Mouse (Mus musculus): ENCODE results near the gene Nudt9. TPM values are rescaled to one million over a fixed set of nuclear protein-coding genes. Genes with fewer than 3 reads are reported as not detected.

Gene Nudt9
- total RNA-seq, 2 experiments from 2014 or later: 56.4 to 61.9 TPM

DNA sequence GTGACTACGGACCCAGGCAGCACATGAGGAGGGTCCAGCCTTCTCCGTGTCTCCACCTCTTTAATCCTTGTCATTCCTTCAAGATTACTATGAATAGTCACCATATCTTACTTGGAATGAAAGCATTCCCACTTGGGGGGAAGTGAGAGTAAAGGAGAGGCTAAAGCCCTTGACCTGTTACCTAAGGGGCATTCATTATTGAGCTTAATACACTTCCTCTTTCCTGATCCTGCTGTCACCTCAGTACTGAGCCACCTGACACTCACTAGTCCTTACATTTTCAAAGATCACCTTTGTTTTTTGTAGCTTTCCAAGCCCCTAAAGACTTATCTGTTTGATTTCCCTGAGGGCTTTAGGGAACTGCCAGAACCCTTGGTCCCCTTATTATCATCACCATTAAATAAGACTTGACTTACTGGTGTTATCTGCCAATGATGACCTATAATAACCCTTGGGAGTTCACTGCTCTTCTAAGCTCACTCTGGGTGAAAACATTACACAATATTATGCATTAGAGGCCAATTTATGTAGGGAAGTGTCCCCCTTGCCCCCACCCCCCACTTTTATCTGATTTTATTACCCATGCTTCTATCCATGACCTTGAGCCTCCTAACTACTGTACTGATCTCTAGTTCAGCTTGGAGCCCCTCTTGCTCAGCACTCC, 13.5 kb upstream of the Nudt9 start:
- DNase-seq (ENCODE audit: low spot score in 2 of 2): no peak
- intact Hi-C loops (cut with DNase I): no loop called here

DNA sequence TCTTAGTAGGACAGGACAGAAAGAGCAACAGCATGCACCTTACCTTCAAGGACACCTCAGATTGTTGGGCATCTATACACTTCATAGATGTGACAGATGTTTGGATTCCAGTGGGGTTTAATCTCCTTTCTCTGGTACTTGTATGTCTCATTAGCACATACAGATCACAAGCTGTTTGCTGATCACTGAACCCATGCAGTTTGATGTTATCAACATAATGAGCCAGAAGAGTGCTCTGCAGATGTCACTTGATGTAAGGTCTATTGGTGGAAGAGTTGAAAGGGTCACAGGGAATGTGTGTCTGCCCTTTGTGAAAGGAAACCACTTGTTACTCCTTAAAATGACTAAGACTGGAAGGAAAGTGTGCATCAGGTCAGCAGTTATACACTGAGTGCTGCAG, 11.0 kb upstream of the Nudt9 start:
- no peak for DNase-seq (ENCODE audit: low spot score in 2 of 2)
- intact Hi-C loops (cut with DNase I): loop anchor here (5.0 kb wide), 1 partner anchor 33 kb away; no protein-coding TSS in a partner anchor

DNA sequence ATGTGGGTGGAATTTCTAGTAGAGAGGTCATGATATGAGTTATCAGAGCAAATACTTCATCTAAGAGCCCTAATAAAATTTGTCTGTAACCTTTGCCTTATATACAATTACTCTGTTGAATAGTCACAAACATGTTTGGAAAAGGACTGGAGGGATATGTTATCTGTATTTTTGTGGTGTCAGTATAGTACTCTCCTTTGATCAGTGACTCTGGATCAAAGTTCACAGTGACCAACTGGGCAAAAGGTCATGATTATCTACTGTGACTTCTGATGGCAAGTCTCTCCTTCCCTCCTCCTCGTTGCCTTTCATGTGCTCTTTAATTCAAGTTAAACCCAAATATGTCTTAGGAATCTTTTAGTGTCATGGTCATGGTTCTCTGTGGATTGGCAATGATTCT, 10.3 kb upstream of the Nudt9 start:
- intact Hi-C loops (cut with DNase I): loop anchor here (5.0 kb wide), 1 partner anchor 34 kb away; no protein-coding TSS in a partner anchor
- DNase-seq (ENCODE audit: low spot score in 2 of 2): no peak

DNA sequence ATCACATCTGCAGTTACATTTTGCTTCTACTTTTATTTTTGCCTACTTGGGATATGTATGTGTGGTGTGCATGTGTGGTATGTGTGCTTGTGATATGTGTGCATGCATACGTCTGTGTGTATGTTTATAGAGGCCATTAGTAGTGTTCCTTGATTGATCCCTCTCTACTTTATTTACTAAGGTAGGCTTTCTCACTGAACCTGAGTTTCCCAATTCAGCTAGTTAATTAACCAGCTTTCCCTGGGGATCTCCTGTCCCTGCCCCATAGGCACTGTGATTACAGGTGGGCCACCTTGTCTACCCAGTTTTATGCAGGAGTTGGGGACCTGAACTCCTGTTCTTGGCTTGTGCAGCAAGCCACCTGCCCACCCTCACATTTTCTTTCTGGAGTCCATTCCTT, 9.4 kb upstream of the Nudt9 start:
- intact Hi-C loops (cut with DNase I): loop anchor here (5.0 kb wide), 1 partner anchor 34 kb away; no protein-coding TSS in a partner anchor
- DNase-seq (ENCODE audit: low spot score in 2 of 2): no peak

DNA sequence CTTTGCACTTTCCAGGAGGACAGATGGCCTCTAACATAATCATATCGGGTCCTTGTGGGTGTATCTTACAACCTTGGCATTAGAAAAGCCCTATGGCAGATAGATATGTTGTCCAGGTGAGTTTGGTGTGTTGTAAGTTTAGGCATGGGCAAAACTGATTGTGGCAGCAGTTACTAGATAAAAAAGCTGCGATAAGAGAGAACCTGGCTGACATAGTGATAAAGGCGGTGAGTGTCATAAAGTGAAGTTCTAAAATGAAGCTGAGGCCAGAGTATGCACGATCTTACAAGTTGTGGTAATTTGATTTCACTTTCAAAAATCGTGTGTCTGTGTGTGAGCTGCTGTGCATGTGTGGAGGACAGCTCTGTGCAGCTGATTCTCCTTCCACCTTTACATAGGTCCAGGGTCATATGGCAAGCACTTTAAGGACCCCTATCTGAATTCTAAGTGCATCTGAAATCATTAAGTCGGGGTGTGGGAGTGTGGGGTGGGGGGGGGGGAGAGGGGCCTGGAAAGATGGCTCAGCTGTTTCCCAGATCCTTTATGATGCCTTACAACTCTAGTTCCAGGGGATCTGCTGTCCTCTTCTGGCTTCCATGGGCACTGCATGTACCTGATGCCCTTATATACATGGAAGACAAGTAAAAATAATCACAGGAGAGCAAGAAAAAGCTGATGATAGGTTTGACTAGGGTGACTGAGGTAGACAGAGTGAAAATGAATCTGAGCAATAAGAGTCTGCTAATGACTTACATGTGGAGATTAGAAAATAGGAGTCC, 6.8 kb upstream of the Nudt9 start:
- intact Hi-C loops (cut with DNase I): loop anchor here (5.0 kb wide), 1 partner anchor 37 kb away; no protein-coding TSS in a partner anchor
- peak; percentile 59 to 60 for DNase-seq (ENCODE audit: low spot score in 2 of 2)

DNA sequence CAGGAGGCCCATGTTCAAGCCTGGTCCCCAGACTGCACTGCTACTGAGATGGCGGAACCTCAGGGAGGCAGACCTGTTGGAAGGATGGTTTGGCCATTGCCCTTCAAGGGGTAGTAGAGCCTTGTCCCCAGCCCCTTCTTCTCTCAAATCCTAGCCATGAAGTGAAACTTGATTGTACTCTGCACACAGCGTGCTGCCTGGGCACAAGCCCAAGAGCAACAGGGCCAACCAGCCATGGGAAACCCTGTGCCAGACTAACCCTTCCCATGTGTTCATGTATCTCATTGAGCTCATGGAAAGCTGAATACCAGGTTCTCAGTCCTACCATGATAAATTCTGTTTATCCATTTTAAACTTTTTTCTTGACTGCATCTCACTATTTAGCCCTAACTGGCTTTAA, 3.2 kb upstream of the Nudt9 start:
- no peak for DNase-seq (ENCODE audit: low spot score in 2 of 2)
- intact Hi-C loops (cut with DNase I): no loop called here

DNA sequence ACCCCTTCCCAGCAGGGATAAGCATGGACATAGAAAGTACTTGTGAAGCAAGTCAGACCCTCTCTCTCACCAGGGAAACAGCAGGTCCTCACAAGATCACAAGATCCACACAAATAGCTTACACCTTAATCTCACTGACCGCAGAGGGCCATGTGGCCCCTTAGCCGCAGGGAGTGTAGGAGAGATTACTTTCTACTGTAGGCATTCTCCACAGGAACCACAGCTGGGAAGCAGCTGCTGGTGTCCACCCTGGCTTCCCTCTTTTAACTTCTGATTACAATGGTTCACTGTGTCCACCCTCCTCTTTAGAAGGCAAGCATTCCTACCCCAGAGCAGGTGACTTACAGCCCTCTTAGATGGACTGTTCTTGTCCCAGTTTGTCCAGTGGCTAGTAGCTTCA, 2.4 kb upstream of the Nudt9 start:
- intact Hi-C loops (cut with DNase I): no loop called here

DNA sequence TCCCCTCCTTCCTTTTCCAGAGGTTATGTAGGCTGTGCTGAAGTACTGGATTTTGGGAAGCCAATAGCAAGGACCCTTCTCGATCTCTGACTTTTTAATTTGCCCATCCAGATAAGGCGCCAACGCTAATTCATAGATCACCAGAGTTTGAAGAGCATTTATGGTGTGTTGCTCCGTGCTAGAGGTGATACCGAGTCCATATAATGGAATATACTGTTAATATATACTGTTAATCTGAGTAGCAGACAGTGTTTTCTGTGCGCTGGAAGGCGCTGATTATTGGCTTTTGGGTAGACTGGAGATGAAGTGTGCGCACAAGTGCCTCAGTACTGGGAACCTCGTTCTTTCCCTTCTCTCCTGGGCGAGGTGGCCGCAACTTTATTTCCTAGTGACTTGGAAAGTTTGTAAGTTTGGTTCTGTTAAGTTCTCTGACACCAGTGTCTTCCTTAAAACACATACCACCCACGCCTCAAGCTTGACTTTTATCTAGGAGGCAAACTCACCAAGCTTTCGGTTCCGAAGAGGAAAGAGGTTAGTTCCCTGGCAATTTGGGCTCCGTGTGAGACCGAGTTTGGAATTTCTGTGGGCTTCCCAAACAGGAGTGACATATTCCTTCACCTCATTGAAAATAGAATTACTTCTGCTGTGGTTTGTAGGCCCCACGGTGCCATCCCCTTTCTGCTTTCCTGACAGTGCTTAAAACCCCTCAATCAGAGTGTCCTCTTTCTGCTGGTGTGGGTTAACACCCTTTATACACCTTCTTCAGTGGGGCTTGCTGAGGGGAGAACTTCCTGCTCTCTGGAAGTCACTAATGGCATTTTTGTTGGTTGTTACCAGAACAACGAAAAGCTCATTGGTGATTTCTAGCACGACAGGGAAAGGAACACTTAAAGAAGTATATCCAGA, 1.3 kb downstream of the Nudt9 start:
- no peak for DNase-seq (ENCODE audit: low spot score in 2 of 2)
- intact Hi-C loops (cut with DNase I): no loop called here

More for the DNA sequence above, 2.4 kb upstream of the Nudt9 start:
- DNase-seq (ENCODE audit: low spot score in 2 of 2): no peak

DNA sequence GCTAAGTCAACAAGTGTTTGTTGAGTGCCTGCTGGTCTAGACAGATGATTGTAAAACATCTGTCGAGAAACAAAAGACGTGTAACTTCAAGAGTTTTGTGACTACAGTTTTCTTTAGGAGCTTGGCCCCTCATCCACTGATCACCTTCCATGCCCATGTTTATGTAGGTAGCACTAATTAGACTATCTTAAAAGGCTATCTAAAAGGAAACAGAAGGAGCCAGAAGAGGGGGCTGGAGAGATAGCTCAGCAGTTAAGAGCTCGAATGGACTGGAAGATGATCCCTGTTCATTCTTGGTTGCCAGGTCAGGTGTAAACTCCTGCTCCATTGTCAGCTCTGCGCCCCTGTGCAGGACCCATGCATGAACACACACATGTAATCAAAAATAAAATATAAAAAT, 2.0 kb downstream of the Nudt9 start:
- no peak for DNase-seq (ENCODE audit: low spot score in 2 of 2)
- intact Hi-C loops (cut with DNase I): no loop called here

DNA sequence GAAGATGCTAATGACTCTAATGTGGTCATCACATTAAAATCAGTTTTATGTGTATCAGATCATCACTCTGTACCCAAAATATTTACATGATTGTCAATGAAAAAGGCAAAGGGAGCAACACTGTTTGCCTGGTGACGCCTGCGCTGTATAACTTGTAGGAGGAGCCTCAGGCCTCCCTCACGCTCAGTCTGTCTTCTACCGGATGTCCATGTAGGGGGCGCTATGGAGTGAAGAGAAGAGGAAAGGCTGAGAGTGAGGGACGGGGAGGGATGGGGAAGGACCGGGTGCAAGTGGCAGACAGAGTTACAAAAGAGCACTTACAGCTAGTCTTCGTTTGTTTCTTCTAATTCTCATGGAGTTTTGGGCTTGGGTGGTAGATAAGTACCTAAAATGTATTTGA, 6.8 kb downstream of the Nudt9 start:
- DNase-seq (ENCODE audit: low spot score in 2 of 2): no peak
- intact Hi-C loops (cut with DNase I): no loop called here

DNA sequence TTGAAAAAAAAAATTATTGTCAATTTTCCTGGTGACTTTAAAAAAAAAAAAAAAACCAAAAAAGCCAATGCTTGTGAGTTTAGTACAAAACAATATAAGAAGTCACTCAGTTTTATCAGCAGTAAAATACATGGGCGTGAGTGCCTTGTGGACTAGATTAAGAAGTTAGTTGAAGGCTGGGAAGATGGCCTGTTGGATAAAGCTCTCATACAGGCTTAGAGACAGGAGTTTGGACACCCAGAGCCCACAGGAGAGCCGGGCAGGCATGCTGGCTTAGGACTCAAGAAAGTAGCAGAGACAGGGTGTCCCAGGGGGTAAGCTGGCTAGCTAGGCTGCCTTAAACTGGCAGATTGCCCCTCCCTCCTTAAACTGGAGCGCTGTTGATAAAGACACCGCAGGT, 8.8 kb downstream of the Nudt9 start:
- intact Hi-C loops (cut with DNase I): no loop called here
- DNase-seq (ENCODE audit: low spot score in 2 of 2): no peak

DNA sequence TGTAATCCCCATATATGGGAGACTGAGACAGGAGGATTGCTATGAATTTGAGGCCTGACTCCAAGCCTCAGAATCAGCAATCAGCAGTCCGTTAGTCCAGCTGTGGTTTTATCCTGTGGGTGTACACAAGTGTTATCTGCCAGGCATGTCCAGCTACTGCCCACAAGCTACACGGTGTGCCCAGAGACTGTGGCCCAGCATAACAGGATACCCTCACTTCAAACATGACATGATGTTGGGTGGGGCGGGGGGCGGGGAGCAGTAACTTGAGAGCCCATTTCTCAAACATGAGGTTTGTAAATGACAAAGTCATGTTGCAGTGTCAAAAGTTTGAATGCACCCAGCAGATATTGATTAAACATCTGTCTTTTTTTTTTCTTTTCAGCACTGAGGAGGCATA, 9.7 kb downstream of the Nudt9 start:
- DNase-seq (ENCODE audit: low spot score in 2 of 2): no peak
- intact Hi-C loops (cut with DNase I): no loop called here

DNA sequence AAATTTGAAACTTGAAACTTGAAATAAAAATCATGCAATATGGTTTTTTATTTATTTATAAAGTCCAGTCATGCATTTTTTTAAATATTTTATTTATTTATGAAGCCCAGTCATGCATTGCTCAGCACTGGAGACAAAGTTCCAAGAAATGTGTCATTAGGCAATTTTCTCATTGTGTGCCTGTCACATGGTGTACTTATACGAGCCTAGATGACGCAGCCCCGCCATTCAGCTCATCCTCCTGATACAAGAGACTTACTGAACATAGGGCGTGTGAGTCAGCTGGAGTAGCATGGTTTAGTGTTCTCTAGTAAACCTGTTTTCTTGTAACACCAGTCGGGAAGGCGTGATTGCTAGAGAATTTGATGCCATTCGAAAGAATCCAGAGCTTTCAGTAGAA, 10.2 kb downstream of the Nudt9 start:
- intact Hi-C loops (cut with DNase I): no loop called here
- DNase-seq (ENCODE audit: low spot score in 2 of 2): no peak

DNA sequence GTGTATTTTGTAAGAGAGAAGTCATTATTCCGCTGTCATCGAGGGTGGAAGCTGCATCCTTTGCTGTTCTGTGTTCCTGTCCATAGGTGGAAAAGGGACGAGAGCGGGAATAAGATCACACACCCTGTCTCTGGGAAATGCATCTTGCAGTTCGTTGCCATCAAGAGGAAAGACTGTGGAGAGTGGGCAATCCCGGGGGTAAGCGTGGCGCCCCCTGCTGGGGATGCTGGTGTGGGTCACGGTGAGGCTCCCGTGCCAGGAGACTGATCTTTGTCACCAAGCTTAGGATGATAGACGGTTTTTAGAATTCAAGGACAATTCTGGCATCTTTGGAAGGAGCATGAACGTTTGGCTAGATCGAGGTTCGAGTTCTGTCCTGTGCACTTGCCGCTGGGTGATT, 11.9 kb downstream of the Nudt9 start:
- peak in 1 of 2 experiments; percentile 51 for DNase-seq (ENCODE audit: low spot score in 2 of 2)
- intact Hi-C loops (cut with DNase I): no loop called here

DNA sequence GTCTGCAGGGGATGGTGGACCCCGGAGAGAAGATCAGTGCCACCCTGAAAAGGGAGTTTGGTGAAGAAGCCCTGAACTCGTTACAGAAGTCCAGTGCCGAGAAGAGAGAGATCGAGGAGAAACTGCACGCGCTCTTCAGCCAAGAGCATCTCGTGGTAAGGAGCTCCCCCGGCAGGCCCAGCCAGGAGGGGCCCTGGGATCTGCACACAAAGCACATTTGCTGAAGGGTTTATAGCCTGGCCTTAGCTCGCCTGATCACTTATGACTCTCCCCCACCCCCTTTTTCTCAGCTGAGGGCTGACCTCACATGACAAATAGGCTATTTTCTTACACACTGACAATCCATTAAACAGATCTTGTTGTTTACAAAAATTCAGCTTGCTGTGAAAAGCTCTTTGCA, 13.5 kb downstream of the Nudt9 start:
- intact Hi-C loops (cut with DNase I): no loop called here
- no peak for DNase-seq (ENCODE audit: low spot score in 2 of 2)

DNA sequence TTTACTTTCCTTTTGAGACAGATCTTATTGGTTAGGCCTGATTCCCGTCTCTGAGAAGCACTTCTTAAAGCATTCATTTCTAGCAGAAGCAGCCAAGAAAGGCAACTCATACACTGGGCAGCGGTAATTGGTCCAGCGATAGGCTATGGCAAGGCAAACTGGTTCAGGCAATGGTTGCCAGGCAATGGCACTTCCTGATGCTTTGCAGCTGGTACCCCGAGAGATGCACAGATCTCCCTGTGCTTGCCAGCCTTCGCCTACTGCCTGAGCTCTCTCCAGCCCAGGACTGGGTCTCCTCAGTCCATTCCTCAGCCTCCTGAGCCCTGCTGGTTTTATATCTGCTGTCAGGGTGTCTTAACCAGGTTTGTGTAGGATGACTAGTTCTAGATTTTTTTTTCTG, 14.3 kb downstream of the Nudt9 start:
- intact Hi-C loops (cut with DNase I): no loop called here
- no peak for DNase-seq (ENCODE audit: low spot score in 2 of 2)

DNA sequence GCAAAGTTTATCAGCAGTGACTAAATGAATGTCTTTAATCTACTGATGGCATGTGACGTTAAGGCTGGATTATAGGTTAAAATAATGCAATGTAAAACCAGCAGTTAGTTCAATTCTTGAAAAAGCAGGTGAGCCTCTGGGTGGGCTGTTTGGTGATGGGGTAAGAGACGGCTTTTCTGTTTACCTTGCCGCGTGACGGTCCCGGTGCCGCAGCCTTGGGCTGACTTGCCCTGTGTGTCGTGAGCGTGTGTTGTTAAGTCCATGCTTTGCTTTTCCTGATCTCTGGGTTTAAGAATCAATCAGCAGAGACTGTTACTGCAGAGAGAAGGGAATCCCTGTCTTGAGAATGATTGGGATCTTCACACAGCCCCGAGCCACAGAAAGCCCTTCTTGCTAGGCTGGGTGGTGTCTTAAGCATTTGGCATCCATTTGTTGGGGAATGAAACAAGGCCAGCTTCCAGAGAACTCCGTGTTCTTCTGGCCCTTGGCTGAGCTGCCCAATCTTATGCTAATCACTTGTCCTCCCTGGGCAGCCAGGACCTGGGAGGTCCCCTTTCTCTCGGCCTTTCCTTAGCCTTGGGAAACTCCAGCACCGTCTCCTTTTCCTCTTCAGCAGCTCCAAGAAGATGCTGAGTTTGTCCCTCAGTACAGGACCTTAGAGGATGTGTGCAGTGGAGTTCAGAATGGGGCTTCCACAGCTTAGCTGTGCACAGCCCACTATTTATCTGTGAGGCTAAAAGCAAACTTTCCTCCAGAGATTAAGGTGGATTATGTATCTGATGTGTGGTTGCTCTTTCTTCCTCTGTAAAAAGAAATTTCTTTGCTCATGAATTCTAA, 16.0 kb downstream of the Nudt9 start:
- intact Hi-C loops (cut with DNase I): no loop called here
- DNase-seq (ENCODE audit: low spot score in 2 of 2): no peak

DNA sequence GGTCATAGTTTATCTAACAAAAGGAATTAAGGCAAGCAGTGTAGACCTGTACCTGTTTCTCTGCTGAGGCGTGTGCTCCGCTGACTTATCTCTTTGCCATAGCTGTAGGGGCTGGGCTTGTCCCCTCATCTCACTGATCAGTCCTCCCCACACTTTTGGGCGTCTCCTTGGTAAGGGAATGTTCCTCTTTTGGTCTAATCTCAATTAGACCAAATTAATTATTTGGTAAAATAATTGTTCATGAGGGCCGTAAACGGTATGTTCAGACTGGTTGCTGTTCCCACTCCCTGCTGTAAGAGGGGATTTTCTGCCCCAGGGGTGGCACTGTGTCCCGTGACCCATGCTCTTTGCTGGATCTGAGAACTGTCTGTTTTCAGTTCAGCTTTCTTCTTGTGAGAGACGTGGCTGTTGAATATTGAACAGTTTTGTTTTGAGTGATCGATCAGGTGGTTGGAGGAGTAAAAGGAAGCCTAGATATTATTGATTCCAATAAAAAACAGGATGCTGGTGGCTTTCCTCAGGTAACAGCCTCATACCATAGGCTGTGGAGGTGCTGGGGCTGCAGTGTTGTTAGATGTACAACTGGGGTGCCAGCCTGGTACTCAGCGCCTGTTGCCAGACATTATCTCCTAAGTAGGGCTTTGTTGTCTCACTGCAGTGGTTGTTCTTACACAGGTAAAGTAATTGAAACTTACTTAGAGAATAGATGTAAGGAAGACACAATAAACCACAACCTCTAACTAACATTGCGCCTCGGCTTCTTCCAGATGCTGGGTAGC, 16.9 kb downstream of the Nudt9 start:
- intact Hi-C loops (cut with DNase I): no loop called here

More for the DNA sequence above, 16.9 kb downstream of the Nudt9 start:
- no peak for DNase-seq (ENCODE audit: low spot score in 2 of 2)

Measured in left cerebral cortex, postnatal 14 days (tissue).